Mouse (Mus musculus): ENCODE results near the gene D630039A03Rik.

DNA sequence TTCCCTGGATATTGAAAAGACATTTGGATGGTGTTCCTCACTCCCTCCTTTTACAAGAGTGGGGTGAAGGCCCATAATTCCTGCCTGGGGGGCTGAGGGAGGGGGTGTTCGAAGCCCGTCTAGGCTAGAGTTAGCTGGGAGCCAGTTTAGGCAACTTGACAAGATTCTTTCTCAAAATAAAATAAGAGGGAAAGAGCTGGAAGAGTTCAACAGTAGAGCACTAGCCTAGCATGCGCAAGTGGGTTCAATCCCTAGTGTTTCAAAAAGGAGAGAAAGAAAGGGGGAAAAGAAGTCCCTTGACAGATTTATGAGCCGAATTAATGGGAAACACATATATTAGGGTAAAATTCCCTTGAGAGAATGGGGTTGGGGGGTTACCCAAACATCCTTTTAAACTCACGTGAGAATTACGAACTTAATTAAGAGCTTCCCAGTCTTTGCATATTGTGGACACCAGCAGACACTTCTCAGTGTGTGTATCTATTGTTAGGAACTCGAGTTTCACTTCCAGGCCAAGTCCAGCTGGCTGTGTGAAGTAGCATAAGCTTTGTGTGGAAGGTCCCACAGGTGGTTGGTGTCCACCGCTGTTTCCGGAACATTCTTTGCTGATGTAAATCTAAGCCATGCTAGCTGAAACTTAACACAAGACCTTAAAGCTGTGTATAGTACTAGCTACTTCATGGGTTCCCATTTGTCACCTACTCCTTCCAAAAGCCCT lies 53.7 kb downstream of the D630039A03Rik start:
- no peak for TF ChIP-seq CTCF (IDR thresholded peaks at IDR 0.05; ENCODE audit: control insufficient read depth, insufficient read depth, insufficient read length)
- TF ChIP-seq USF1 (IDR thresholded peaks at IDR 0.05; ENCODE audit: low read depth): no peak

Measured in C2C12 (cell line).